Mouse (Mus musculus): ENCODE measurements at regions not wholly inside any gene's neighbourhood (a gene's known extent, or its start where the extent isn't known, plus 50 kb on each side); places are given as distances from the start of the nearest gene placed in this dataset.

GRCm38 (mm10) chr1:183868965-183869364 lies 144.1 kb upstream of the Dusp10 start:
- no peak for DNase-seq

GRCm38 (mm10) chr1:183895936-183896335 lies 117.2 kb upstream of the Dusp10 start:
- no peak for DNase-seq

- no peak for DNase-seq
Observed at GRCm38 (mm10) chr1:183898091-183898490, 115.0 kb upstream of the Dusp10 start.

GRCm38 (mm10) chr1:183904564-183904963 lies 108.5 kb upstream of the Dusp10 start:
- DNase-seq = no peak

- DNase-seq = no peak
Observed at GRCm38 (mm10) chr1:183905345-183906142, 107.6 kb upstream of the Dusp10 start.

GRCm38 (mm10) chr1:183917656-183918055 lies 95.4 kb upstream of the Dusp10 start:
- DNase-seq = no peak

GRCm38 (mm10) chr1:183921262-183921661 lies 91.8 kb upstream of the Dusp10 start:
- no peak for DNase-seq

- no peak for DNase-seq
Observed at GRCm38 (mm10) chr1:183928539-183928938, 84.6 kb upstream of the Dusp10 start.

- DNase-seq = no peak
Observed at GRCm38 (mm10) chr1:183930363-183930982, 82.6 kb upstream of the Dusp10 start.

- no peak for DNase-seq
Observed at GRCm38 (mm10) chr1:183931141-183931540, 82.0 kb upstream of the Dusp10 start.

GRCm38 (mm10) chr1:183933845-183934244 lies 79.3 kb upstream of the Dusp10 start:
- DNase-seq = no peak

- no peak for DNase-seq
Observed at GRCm38 (mm10) chr1:183937166-183937565, 75.9 kb upstream of the Dusp10 start.

GRCm38 (mm10) chr1:183938361-183938760 lies 74.7 kb upstream of the Dusp10 start:
- DNase-seq = no peak

GRCm38 (mm10) chr1:183940706-183941105 lies 72.4 kb upstream of the Dusp10 start:
- no peak for DNase-seq

- DNase-seq = no peak
Observed at GRCm38 (mm10) chr1:183946241-183946640, 66.9 kb upstream of the Dusp10 start.

- no peak for DNase-seq
Observed at GRCm38 (mm10) chr1:183947066-183947465, 66.0 kb upstream of the Dusp10 start.

- no peak for DNase-seq
Observed at GRCm38 (mm10) chr1:183949205-183949604, 63.9 kb upstream of the Dusp10 start.

GRCm38 (mm10) chr1:183954086-183954485 lies 59.0 kb upstream of the Dusp10 start:
- DNase-seq = no peak

- no peak for DNase-seq
Observed at GRCm38 (mm10) chr1:183956391-183956790, 56.7 kb upstream of the Dusp10 start.

GRCm38 (mm10) chr1:183961383-183961782 lies 51.7 kb upstream of the Dusp10 start:
- DNase-seq = no peak

GRCm38 (mm10) chr1:183962486-183962885 lies 50.6 kb upstream of the Dusp10 start:
- DNase-seq = no peak

- DNase-seq = no peak
Observed at GRCm38 (mm10) chr1:183963286-183963685, 49.8 kb upstream of the Dusp10 start.
